Mouse (Mus musculus) c-Kit-positive CD71-negative TER-119-negative erythroid progenitor cells, embryonic 14.5 days (primary cell): ENCODE data around the gene Lipa.

Experiments
- DNase-seq: peaks from one replicate; pipeline ENCODE4 v3.0.0-alpha.2; 2013; ENCODE audit warnings: low read depth

Gene Lipa

DNA sequence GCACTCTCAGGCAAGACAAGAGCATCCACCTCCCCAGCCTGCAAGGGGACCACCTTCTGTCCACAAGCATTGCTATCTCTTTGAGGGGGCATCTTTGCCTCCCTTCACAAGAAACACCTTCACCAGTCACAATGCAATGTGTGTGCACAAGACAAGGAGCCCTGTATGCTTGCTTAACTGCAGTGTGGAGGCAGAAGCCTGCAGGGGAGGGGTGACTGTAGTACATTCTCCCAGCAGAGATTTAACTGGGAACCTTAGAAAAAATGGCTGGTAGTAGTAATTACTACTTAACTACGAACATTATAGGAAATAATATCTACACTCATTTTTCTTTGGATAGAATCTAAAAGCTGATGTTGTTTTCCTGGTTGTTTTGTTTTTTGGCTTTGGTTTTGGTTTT, 5.3 kb downstream of the Lipa start:
- DNase-seq = no peak

DNA sequence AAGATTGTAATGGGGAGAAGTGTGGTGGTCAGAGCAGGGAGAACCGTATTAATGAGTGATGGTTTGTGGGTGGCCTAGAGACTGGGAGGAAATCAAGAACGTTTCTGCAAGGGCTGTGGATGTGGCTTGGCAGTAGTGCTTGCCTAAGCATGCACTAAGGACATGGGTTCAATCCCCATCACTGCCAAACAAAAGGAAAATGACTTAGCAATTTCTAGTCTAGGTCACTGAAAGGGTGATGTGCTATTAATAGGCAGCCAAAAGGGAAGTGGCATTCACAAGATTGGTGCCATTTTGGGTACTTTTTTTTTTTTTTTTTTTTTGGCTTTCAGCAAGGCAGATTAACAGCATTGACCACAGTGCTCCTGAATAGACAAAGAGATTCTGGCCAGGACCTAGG, 5.9 kb downstream of the Lipa start:
- no peak for DNase-seq

DNA sequence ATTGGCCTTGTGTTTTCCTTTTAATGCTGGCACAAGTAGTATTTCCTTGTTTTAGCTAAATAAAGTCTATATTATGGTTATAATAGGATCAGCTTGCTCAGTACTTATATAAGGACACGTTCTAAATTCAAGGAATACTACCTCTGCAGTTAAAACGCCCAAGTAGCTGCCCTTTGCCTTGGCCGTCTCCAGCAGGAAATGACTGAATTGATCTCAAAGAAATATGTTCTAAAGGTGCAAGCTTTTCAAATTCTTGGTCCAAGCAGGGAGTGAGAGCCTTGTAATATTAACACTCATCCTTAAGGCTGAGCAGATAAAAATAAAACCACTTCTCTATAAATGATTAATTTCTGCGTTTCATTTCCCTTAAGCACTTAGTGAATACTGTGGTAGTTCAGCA, 7.2 kb downstream of the Lipa start:
- DNase-seq = no peak

DNA sequence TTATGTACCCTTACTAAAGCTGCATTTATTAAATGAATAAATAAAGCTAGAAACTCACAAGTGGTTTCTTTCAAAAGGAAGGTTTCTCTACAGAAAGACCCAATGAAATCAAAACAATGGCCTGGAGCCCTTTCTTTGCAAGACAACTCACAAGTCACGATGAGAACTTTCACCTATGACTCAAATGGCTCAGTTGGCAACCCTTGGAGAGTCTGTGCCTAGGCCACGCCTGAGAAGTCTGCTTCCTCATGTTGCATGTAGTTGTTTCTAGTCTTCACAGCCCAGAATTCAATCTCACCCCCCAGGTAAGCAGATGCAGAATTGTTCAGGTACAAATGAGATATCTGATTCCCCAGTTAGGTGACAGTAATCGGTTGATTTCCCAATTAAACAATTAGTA, 7.6 kb downstream of the Lipa start:
- DNase-seq = no peak

DNA sequence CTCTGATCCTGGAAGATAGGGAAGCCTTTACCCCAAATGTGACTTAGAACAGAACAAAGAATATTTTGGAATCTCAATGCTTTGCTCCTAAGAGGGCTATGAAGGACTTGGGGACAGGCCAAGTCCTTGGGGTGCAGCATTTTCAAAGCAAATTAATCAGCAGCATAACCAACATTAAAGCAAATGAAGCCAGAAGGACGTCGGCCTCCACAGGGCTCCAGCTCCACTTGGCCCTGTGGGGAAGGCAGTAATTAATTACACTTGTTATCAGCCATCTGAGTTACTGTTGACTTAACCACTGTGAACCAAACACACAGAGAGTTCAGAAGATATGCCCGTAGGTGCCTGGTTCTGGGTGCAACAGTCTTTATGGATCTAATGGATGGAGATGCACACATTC, 8.5 kb downstream of the Lipa start:
- DNase-seq = no peak

DNA sequence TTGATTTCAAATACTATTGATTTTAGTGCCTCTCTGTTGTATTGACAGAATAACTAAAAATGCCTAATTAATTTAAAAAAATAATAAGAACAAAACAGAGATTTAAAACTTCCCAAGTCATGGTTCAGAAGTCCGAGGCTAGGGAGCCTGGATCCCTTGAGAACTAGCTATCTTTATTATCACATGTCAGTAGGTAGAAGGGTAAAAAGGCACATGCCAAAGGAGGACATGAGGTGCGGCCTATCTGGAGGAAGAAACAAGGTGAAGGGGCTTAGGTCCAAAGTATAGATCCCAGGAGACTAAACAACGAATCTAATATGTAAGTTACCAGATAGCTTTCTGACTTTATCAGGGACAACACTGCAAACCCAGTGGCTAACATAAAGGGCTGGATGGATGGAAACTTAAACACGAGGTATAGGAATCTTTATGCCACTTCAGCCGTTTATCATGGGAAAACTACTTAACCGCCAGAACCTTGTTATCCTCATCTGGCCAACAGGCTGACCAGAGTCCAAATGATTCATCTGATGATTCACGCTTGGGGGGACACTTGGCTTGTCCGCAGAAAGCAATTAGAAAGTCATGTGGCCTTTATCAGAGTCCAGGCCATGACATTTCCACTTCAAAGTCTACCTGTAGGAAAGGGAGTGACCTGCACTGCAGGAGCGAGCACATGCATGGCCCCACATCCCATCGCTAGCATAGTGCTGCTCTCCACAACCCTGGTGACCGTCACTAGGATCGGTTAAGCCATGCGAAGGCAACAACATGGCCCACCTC, 9.3 kb downstream of the Lipa start:
- DNase-seq = no peak

DNA sequence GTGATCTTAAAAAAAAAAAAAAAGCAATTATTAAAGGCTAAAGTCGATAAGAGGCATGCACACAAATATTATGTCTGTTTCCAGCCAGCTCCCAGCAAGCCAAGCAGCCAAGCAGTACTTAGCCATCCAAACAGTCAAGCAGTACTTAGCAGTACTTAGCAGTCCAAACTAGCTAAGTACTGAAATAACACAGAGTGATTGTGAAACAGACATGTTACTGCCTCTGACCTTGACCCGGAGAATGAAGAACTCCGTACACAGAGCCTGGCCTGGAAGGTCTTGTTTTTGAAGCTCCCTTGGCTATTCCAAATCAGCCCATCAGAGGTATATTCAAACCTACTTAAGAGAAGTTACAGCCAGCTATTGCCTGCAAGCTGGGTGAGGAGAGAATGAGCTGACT, 10.1 kb downstream of the Lipa start:
- no peak for DNase-seq

DNA sequence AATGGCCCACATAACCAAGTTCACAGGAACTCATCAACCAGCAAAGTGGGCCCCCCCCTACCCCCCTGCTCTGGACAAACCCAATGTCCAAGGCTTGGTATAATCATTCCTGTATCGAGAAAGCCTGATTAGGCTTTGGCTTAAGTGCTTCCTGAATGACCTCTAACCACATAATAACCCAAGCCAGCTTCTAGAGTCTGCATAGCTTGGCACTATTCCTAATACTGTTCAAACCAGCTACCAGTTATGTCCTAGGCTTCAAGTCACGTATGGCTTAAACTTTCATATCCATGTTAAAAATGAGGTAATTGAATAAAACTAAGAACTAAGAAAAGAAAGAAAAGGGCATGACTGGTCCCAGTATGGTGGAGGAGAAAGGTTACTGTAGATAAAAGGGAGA, 10.9 kb downstream of the Lipa start:
- no peak for DNase-seq

DNA sequence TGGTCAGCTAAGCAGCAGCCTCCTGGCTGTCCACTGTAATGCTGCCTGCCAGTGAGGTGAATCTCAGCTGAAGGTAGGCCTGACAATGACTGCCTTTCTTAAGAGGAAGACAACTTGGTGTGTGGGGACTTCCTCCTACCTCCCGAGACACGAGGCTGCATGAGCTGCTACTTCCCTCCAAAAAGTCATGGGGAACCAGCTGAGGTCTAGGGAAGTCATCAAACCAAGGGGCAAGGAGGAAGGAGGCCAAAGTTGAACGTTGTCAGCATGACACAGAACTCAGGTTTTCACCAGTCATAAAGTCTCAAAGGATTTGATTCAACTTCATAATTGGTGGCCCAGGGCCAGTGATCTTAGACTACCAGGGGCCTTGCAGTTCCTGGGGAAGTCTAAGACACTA, 11.6 kb downstream of the Lipa start:
- no peak for DNase-seq

DNA sequence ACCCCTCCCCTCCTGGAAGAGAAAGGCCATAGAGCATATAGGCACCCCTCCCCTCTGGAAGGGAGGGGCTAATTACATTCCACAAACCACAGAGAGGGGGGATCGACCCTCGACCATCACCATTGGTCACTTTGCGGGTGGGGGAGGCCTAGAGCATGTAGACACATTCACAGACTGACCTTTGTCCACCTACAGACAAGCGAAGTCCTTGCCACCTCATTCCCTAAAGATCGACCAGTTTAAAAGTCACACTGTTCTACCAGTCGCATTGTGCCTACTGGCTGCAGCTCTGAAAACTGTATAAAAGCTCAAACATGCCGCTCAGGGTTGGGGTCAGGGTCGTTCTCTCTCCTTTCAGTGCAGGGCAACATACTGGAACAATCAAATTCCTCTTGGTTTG, 15.7 kb downstream of the Lipa start:
- no peak for DNase-seq

DNA sequence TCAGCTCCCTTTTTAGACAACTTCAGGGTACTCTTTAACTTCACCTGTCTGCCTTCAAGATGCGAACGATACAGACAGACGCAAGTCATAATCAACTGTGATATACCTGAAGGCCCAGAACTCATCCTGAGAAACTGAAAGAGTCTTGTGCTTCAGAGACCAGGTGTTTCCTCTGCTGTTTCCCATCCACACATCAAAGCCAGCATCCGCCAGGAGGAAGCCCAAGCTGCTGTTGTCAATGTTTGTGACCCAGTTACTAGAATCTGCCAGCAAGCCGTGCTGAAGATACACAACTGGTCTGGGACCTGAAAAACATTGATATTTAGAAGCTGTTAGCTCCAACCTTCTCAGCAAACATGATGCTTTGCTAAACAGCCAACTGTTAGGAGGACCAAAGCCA, 16.6 kb downstream of the Lipa start:
- DNase-seq = no peak

DNA sequence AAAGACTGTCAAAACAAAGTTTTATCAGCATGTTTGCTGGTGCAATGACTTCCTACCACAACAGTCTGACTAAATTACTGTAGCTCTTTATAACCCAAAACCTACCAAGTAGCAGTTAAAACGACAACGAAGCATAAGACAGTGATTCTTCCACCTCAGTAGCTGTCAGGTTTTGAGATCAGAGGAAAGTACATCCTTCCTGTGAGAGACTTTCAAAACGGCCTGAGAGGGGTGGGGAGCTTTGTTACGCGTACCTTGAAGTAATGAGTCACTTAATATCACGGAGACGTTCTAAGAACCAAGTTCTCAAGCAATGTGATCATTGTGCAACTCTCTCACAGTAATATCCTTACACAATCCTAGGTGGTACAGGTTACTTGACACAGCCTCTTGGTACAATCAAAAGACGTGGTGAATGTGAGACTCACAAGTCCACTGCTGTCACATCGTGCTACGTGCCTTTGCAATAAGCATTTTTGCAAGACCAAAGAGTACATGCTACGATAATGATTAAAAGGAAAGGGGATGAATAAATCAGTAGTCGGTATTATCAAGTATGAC, 22.0 kb downstream of the Lipa start:
- DNase-seq = no peak

DNA sequence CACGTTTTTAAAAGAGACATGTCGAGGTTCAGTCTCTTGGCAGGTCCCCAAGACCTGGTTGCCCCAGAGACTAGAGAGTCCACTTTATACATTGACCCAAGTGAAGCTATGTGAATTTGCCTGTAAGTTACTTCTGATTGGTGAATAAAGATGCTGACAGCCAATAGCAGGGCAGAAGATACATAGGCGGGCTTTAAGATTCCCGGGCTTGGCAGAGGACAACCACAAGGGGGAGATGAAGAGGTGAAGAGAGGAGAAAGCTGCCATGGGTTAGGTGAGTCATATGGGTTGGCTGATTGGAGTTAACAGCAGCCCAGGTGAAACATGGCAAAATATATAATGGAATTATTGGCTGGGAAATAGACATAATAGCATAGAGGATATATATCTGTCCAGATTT, 26.5 kb downstream of the Lipa start:
- DNase-seq = peak; percentile 85

DNA sequence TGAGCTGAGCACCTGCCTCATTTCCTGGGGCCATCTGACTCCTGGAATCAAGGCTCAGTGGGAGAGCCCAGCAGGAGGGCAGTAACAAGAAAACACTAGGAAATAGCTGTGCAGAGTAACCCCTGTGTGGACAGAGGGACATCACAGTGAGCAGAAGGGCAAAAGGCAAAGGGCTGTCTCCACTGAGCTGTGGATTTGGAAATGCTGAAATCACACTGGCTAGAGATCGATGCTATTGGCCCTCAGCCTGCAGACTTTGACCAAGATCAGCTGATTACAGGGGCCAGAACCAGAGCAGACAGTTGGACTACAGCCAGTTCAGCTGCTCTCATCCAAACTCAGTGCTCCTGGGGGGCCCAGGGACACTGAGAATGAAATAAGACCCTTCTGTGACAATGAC, 30.9 kb downstream of the Lipa start:
- DNase-seq = no peak

DNA sequence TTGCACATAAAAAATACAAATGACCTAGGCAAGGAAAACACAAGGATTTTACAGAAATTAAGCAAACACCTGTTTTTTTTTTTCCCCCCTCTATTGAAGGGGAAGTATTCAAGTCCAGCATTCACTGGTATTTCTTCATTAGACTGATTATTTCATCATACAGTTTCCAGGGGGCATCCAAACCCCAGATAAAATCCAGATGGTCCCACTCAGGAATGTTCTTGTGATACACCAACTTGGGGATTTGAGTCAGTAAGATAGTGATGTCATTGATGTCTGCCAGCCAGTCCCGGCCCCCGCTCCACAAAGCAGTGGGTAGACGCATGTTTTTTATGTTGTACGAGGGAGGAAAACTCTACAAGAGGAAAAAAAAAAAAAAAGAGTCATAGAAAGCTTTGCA, 33.4 kb downstream of the Lipa start:
- no peak for DNase-seq

DNA sequence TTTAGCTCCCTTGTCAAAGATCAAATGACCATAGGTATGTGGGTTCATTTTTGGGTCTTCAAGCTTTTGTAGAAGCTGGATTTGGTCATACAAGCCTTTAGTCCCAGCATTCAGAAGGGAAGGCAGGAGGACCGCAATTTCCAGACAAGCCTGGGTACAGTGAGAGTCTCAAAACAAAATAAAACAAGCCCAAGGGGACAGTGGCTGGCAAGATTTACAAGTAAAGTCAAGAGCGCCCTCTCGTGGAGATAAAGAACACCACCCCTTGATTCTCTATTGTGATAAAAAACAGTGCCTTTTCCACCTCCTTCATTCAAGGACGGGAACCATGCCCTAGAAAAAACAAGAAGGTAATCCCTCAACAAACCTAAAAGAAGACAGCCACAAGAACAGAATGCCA, 43.7 kb downstream of the Lipa start:
- DNase-seq = peak; percentile 57

DNA sequence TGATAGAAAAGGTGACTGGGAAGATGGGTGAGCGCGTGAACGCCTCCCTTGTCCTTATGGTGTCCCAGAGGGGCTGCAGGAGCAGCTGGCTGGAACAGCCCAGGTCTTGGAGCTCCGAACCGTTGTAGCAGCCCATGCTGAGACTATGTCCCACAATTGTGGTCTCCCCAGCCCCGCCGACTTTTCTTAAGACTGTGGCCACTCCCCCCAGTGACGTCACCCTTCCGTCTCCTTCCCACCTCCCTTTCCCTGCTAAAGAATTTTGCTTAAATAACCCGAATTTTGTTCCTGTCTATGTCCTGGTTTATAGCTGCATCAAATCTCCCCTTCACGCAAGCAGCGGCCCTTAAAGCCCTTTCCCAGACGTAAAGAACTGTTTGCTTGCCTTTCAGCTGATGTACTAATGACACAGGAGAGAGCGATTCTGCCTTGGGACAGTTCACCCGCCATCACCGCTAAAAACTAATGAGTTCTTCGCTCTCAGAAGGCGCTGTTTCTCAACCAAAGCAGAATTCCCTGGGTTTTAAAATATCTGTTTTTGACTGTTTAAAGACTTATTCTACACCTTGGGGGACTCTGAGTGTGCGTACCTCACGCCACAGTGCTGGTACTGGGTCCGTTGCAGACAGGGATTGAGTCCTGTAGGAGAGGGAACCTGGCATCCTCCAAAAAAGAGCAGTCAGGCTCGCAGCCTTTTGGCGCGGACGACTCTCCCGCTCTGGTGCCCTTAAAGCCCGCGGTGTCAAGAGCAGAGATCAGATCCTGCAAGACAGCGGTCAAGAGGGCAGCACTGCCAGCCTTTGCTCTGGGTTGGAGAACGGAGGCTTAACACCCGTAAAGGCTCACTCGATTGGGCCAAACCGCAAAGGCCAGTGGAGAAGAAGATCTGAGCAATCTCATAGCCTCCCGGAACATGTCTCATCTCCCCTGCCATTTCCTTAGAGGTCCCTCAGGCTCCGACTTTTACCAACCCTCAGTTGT, 52.0 kb downstream of the Lipa start, which contains the start of gene Ch25h:
TSS of gene Ch25h (minus strand) at position 174 of the 981 bp plus-strand sequence.
- DNase-seq = no peak

DNA sequence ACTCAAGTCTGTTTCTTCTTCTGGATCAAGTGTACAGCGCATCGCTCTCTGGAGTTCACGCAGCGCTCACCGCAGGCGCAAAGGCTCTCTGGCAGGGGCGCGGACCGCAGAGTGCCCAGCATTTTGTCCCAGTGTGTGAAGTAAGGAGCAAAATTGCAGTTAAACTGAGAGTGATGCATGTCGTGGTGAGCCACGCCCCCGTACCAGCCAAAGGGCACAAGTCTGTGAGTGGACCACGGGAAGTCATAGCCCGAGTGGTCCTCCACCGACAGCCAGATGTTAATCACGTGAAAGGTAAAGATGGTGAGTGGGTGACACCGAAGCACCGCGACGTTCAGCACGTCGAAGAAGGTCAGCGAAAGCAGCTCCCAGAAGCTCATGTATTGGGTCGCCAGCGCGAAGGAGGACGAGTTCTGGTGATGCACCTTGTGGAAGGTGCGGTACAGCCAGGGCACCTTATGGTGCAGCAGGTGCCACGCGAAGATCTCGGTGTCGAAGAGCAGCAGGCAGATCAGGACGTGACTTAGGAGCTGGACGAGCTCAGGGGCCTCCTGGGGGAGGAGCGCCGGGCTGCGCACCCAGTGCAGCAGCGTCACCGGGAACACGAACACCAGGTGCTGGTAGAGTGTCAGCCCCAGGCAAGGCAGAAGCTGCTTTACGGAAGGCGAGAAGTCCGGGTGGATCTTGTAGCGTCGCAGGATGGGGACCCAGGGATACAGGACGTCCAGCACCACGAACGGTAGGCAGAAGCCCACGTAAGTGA, 52.9 kb downstream of the Lipa start:
- no peak for DNase-seq

DNA sequence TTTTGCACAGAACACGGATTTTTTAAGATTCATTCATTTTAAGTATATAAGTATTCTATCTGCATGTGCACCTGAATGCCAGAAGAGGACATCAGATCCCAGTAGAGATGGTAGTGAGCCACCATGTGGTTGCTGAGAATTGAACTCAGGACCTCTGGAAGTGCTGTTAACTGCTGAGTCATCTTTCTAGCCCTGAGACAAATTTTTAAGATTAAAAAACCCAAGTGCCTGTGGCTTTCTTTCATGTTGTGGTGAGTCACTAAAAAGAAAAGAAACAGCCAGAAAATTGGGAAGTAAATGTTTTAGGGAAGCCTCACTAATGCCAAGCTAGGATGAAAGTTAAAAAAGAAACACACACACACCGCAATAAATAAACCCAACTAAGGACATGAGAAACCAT, 55.6 kb downstream of the Lipa start:
- no peak for DNase-seq

DNA sequence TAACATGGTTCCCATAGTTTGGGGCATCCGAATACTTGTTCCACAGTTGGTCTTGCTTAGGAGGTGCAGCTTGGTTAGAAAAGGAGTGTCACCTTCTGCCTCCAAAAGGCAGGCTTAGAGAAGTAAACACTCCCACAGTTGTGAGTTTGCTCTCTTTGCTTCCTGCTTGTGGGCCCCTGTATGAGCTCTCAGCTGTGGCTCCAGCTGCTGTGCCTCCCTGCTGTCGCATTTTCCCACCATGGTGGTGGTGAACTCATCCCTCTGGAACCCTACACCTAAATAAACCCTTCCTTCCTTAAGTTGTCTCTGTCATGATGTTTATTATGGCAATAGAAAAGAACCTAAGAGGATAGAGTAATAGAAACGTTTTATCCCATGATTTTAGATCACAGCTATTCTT, 58.5 kb downstream of the Lipa start:
- DNase-seq = no peak

DNA sequence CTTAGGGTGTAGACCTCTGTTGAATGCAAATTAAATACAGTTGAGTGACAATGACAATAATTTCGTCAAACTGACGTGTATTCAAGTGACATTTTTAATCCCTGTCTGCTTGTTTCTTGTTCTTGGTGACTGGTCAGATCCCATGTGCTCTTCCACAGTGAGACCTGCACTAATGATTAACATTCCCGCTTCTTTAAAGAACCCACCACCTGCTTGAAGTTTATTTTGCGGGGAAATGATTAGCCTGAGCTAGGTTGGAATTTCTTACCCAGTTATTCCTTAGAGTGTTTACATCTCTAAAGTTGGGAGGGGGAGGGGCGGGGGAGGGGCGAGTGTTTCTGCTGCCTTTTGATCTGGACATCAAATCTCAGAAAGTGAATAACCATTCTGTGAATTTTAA, 59.1 kb downstream of the Lipa start:
- no peak for DNase-seq

DNA sequence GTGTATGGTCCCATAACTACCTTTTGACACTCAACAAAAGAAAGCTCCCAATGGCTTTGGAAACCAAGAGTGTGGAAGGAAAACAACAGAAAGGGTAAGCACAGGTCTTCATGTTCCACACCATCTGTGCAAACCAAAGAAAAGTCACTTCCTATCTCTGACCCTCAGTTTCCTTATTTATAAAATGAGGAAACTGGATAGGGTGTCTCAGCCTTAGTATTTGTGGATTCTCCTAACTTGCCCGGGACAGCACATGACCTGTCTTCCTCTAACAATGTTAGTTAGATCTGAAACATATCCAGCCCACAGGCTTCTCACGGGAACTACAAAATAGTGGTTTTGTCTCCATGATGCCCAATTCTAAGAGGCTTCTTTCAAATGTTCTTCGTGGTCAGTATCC, 62.8 kb downstream of the Lipa start:
- DNase-seq = no peak
